Mouse (Mus musculus) stomach, postnatal 0 days (tissue): ENCODE results near the gene Ccdc194. TPM values are rescaled to one million over a fixed set of nuclear protein-coding genes. Genes with fewer than 3 reads are reported as not detected.

Experiments
- ATAC-seq: fragments of 200-750 bp; cut with Nextera tagmentation; 2 replicates; pipeline ENCODE4 v1.8.0; 2017; ENCODE audit not compliant: low FRiP score, low TSS enrichment
- DNase-seq: peaks from one replicate; pipeline ENCODE4 v3.0.0-alpha.2; 2016; ENCODE audit warnings: low spot score
- H3K27ac ChIP-seq: fragments of 300-500 bp; sonication (generic); replicated peaks from 2 replicates; pipeline ENCODE4 v1.5.1; 2014; ENCODE audit warnings: mild to moderate bottlenecking, control low read depth
- H3K27me3 ChIP-seq: fragments of 300-500 bp; sonication (generic); 2 replicates; pipeline ENCODE4 v1.6.1; 2014; ENCODE audit warnings: low read length; ENCODE audit not compliant: control insufficient read depth, insufficient read depth
- H3K36me3 ChIP-seq: fragments of 300-500 bp; sonication (generic); 2 replicates; pipeline ENCODE4 v1.6.1; 2014; ENCODE audit warnings: low read length, mixed read lengths; ENCODE audit not compliant: control insufficient read depth, insufficient read depth
- H3K4me1 ChIP-seq: fragments of 300-500 bp; sonication (generic); replicated peaks from 2 replicates; pipeline ENCODE4 v1.6.1; 2014; ENCODE audit warnings: antibody characterized with exemption; ENCODE audit not compliant: control insufficient read depth, insufficient read depth
- H3K4me2 ChIP-seq: fragments of 300-500 bp; sonication (generic); replicated peaks from 2 replicates; pipeline ENCODE4 v1.6.1; 2014; ENCODE audit warnings: low read depth, mild to moderate bottlenecking, control low read depth, moderate library complexity
- H3K4me3 ChIP-seq: fragments of 300-500 bp; sonication (generic); 2 replicates; pipeline ENCODE4 v1.5.1; 2014; ENCODE audit warnings: low read depth, low read length, control low read depth
- H3K9ac ChIP-seq: fragments of 300-500 bp; sonication (generic); 2 replicates; pipeline ENCODE4 v1.6.1; 2014; ENCODE audit warnings: mild to moderate bottlenecking, low read length, control low read depth, mixed read lengths
- H3K9me3 ChIP-seq: fragments of 300-500 bp; sonication (generic); 2 replicates; pipeline ENCODE4 v1.6.1; 2016; ENCODE audit warnings: low read length; ENCODE audit not compliant: control insufficient read depth
- CTCF ChIP-seq: IDR thresholded peaks from 2 replicates; pipeline ENCODE4 v1.5.1; 2016; ENCODE audit warnings: antibody characterized with exemption, low read depth, mild to moderate bottlenecking, moderate library complexity
- EP300 ChIP-seq: optimal IDR thresholded peaks from 2 replicates; pipeline ENCODE3; 2016; ENCODE audit warnings: antibody characterized with exemption
- WGBS: fragments of 180-500 bp; shearing (Covaris S2); extraction: QIAGEN DNeasy Blood & Tissue Kit; methylation state at CpG from one replicate; pipeline ENCODE4 v1.1.7; 2014; 5-methylcytosine and 5-hydroxymethylcytosine counted together
- polyA plus RNA-seq: library from polyadenylated mRNA; unstranded; fragments of >200 nt; fragmentation: Nextera tagmentation; extraction: Ambion mirVana; gene quantifications from 2 replicates; pipeline ENCODE4 v1.2.1, GENCODE M21; 2015

Ccdc194 gene
- polyA plus RNA-seq, 1 experiment from 2014 or later: 0.29 TPM

- H3K27me3 ChIP-seq: 0 out of 2 replicates have a peak, but pooled peaks cover 3% of the 10 kb centered on the region
- peak overlapping the region; percentile 58 for H3K9ac ChIP-seq
- no peaks in the 10 kb centered on the region for H3K9me3 ChIP-seq
- H3K4me1 ChIP-seq: 0 out of 2 replicates have a peak, but pooled peaks cover 2% of the 10 kb centered on the region
- H3K27ac ChIP-seq: no peak overlapping the region
- H3K4me3 ChIP-seq: peak overlapping the region; percentile 45
- peak overlapping the region; percentile 76 for H3K4me2 ChIP-seq
- 1% methylated on average over 24 of the region's 24 CpGs for WGBS
- DNase-seq (peak; percentile 74), ATAC-seq (peak; percentile 49; the same call in 1 of the 2 replicates)
- TF ChIP-seq EP300 (no peak), CTCF (peak; percentile 29; the same call in 1 of the 2 replicates)
- no peaks in the 10 kb centered on the region for H3K36me3 ChIP-seq
Observed at GRCm38 (mm10) chr8:71558958-71559690, 33.6 kb upstream of the Ccdc194 start.

- no peaks in the 10 kb centered on the region for H3K9me3 ChIP-seq
- 4% methylated on average over 70 of the region's 70 CpGs for WGBS
- H3K27ac ChIP-seq: no peak within 1 kb of the TSS
- no peak for DNase-seq
- TF ChIP-seq EP300 (no peak), CTCF (no peak)
- 0 out of 2 replicates have a peak, but pooled peaks cover 3% of the 10 kb centered on the region for H3K27me3 ChIP-seq
- H3K4me2 ChIP-seq: peak within 1 kb of the TSS; percentile 76
- peak within 1 kb of the TSS; percentile 58 for H3K9ac ChIP-seq
- ATAC-seq: peak; percentile 17; the same call in 1 of the 2 replicates
- H3K4me1 ChIP-seq: 0 out of 2 replicates have a peak, but pooled peaks cover 2% of the 10 kb centered on the region
- no peaks in the 10 kb centered on the region for H3K36me3 ChIP-seq
- H3K4me3 ChIP-seq: peak within 1 kb of the TSS; percentile 45
Observed at GRCm38 (mm10) chr8:71558071-71558957, 32.8 kb upstream of the Ccdc194 start, which contains the start of gene Tmem221. Gene Tmem221, minus strand, starts transcription at chr8:71558871.

GRCm38 (mm10) chr8:71554644-71555043 lies 29.1 kb upstream of the Ccdc194 start:
- 96% methylated on average over 2 of the region's 2 CpGs for WGBS
- no peak overlapping the region for H3K9ac ChIP-seq
- TF ChIP-seq CTCF (no peak), EP300 (no peak)
- H3K27me3 ChIP-seq: no peaks in the 10 kb centered on the region
- H3K27ac ChIP-seq: no peak overlapping the region
- no peak overlapping the region for H3K4me2 ChIP-seq
- no peak overlapping the region for H3K4me3 ChIP-seq
- H3K4me1 ChIP-seq: 0 out of 2 replicates have a peak, but pooled peaks cover 2% of the 10 kb centered on the region
- H3K36me3 ChIP-seq: no peaks in the 10 kb centered on the region
- no peaks in the 10 kb centered on the region for H3K9me3 ChIP-seq
- ATAC-seq (no peak), DNase-seq (no peak)

DNA sequence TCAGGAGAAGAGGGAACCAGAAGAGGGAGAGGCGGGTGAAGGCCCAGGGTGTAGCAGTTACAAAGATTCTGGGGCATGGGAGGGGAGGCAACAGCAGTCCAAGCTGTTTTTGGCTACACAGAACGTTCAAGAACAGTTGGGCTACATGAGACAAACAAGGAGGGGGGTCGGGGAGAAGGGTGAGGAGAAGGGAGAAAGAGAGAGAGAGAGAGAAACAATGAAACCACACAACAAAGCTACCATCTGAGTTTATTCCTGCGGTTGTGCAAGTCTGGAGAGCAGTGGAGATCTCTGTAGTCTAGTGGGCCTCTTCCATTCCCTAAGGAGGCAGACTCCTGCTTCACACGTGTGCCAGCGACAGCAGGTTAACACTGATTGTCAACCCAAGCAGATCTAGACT lies 28.5 kb upstream of the Ccdc194 start:
- no peaks in the 10 kb centered on the region for H3K9me3 ChIP-seq
- 54% methylated on average over 6 of the region's 6 CpGs for WGBS
- H3K4me1 ChIP-seq: 0 out of 2 replicates have a peak, but pooled peaks cover 2% of the 10 kb centered on the region
- H3K27me3 ChIP-seq: no peaks in the 10 kb centered on the region
- no peak overlapping the region for H3K4me2 ChIP-seq
- H3K36me3 ChIP-seq: no peaks in the 10 kb centered on the region
- no peak overlapping the region for H3K9ac ChIP-seq
- no peak overlapping the region for H3K27ac ChIP-seq
- TF ChIP-seq EP300 (no peak), CTCF (no peak)
- H3K4me3 ChIP-seq: no peak overlapping the region
- ATAC-seq (no peak), DNase-seq (no peak)

GRCm38 (mm10) chr8:71552770-71553169 lies 27.3 kb upstream of the Ccdc194 start:
- ATAC-seq (0 out of 2 replicates have a peak, but pooled peaks have one; percentile 19), DNase-seq (no peak)
- H3K4me1 ChIP-seq: no peaks in the 10 kb centered on the region
- no peak overlapping the region for H3K4me3 ChIP-seq
- WGBS: 45% methylated on average over 6 of the region's 6 CpGs
- peaks cover 6% of the 10 kb centered on the region; the same call in 1 of the 2 replicates for H3K36me3 ChIP-seq
- no peak overlapping the region for H3K9ac ChIP-seq
- no peak overlapping the region for H3K27ac ChIP-seq
- H3K9me3 ChIP-seq: no peaks in the 10 kb centered on the region
- no peaks in the 10 kb centered on the region for H3K27me3 ChIP-seq
- no peak overlapping the region for H3K4me2 ChIP-seq
- no peak for TF ChIP-seq CTCF
- no peak for TF ChIP-seq EP300
